Mouse (Mus musculus): ENCODE results near the gene Fads2.

DNA sequence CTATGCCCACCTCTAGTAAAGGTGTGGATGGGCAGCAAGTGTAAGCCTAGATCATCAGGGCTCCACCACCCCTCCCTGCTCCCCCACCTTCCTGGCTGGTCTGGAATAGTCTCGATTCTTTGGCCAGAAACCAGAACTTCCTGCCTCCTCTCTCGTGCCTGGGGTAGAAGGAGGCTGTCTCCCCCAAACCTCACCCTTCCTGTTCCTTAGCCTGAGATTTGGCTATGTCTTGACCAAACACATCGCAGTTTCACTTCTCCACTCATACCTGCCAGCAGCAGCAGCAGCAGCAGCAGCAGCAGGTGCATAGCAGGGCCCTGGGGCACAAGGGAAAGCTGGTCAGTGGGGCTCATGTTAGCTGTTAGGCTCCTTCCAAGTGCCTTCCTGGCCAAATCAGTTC, 54.6 kb downstream of the Fads2 start:
- no peak for TF ChIP-seq POLR2A (IDR thresholded peaks at IDR 0.05; ENCODE audit: borderline replicate concordance, insufficient read depth, low read length)
- TF ChIP-seq CTCF (IDR thresholded peaks at IDR 0.05; ENCODE audit: borderline replicate concordance, insufficient read depth, low read depth, low read length), result no peak

Data from cerebellum, adult 2 months (tissue).